Mouse (Mus musculus) MEL (cell line): Measurements from ENCODE around the gene Hsdl1. TPM values are rescaled to one million over a fixed set of nuclear protein-coding genes. Genes with fewer than 3 reads are reported as not detected.
A peak's percentile ranks its signal among the peaks of the same experiment; 100 is the strongest.

Source experiments
- DNase-seq: peaks from one replicate; pipeline ENCODE4 v3.0.0; 2011; ENCODE audit warnings: low read depth, low spot score
- H3K27ac ChIP-seq: 2 replicates; pipeline ENCODE4 v1.5.1; 2012; ENCODE audit warnings: low read depth, mild to moderate bottlenecking, control low read depth, low read length, moderate library complexity; ENCODE audit not compliant: control insufficient read depth
- H3K27me3 ChIP-seq, 2 experiments: fragments of 150-350 bp in 1 of 2; sonication (generic) in 1 of 2; 2 replicates each; pipeline ENCODE4 v1.6.1; 2012; ENCODE audit warnings: low read length in 2 of 2, mild to moderate bottlenecking in 2 of 2, improper control_type of control experiment in 1 of 2, moderate library complexity in 1 of 2; ENCODE audit not compliant: insufficient read depth in 2 of 2, control insufficient read depth in 1 of 2
- H3K36me3 ChIP-seq, 2 experiments: 2 replicates each; pipeline ENCODE4 v1.6.1; 2012 to 2014; ENCODE audit warnings: low read length in 2 of 2, improper control_type of control experiment in 1 of 2, inconsistent platforms in 1 of 2, mild to moderate bottlenecking in 1 of 2; ENCODE audit not compliant: insufficient read depth in 2 of 2, control insufficient read depth in 1 of 2
- H3K4me1 ChIP-seq, 2 experiments: fragments of 150-350 bp in 1 of 2; sonication (generic) in 1 of 2; 2 replicates each; pipeline ENCODE4 v1.6.1; 2012; ENCODE audit warnings: low read length in 2 of 2, improper control_type of control experiment in 1 of 2, mild to moderate bottlenecking in 1 of 2; ENCODE audit not compliant: insufficient read depth in 2 of 2, control insufficient read depth in 1 of 2
- H3K4me3 ChIP-seq, 2 experiments: fragments of 150-350 bp in 1 of 2; sonication (generic) in 1 of 2; 2 replicates each; pipeline ENCODE4 v1.5.1; 2012; ENCODE audit warnings: low read depth in 2 of 2, low read length in 2 of 2, mild to moderate bottlenecking in 2 of 2, moderate library complexity in 2 of 2, control low read depth in 1 of 2, improper control_type of control experiment in 1 of 2; ENCODE audit not compliant: control insufficient read depth in 1 of 2, insufficient read depth in 1 of 2
- H3K79me2 ChIP-seq: 2 replicates; pipeline ENCODE4 v1.6.1; 2012; ENCODE audit warnings: mild to moderate bottlenecking, low read length, moderate library complexity; ENCODE audit not compliant: control insufficient read depth, poor library complexity, insufficient read depth
- H3K9ac ChIP-seq: 2 replicates; pipeline ENCODE4 v1.6.1; 2012; ENCODE audit warnings: low read depth, mild to moderate bottlenecking, control low read depth, low read length, moderate library complexity; ENCODE audit not compliant: control insufficient read depth, poor library complexity, severe bottlenecking
- H3K9me3 ChIP-seq: fragments of 150-350 bp; sonication (generic); replicated peaks from 2 replicates; pipeline ENCODE4 v1.6.1; 2012; ENCODE audit warnings: mild to moderate bottlenecking, low read length, improper control_type of control experiment, moderate library complexity; ENCODE audit not compliant: insufficient read depth
- CTCF ChIP-seq, 3 experiments: IDR thresholded peaks in 2 of 3; conservative IDR thresholded peaks in 1 of 3; 2 replicates each; pipeline ENCODE4 v1.5.1; 2011 to 2012; ENCODE audit warnings: low read length in 3 of 3, low read depth in 2 of 3, mild to moderate bottlenecking in 2 of 3, improper control_type of control experiment in 1 of 3, inconsistent platforms in 1 of 3, mixed read lengths in 1 of 3, moderate library complexity in 1 of 3; ENCODE audit not compliant: control insufficient read depth in 1 of 3, insufficient read depth in 1 of 3, poor library complexity in 1 of 3, severe bottlenecking in 1 of 3
- E2F4 ChIP-seq: IDR thresholded peaks from 2 replicates; pipeline ENCODE4 v1.6.1; 2011; ENCODE audit warnings: low read depth, low read length, improper control_type of control experiment, borderline replicate concordance
- ELF1 ChIP-seq: IDR thresholded peaks from 2 replicates; pipeline ENCODE4 v1.6.1; 2014; ENCODE audit warnings: low read depth, mild to moderate bottlenecking, inconsistent platforms, low read length, improper control_type of control experiment, moderate library complexity
- EP300 ChIP-seq, 2 experiments: IDR thresholded peaks; 2 replicates each; pipeline ENCODE4 v1.6.1; 2011; ENCODE audit warnings: improper control_type of control experiment in 2 of 2, low read length in 2 of 2, low read depth in 1 of 2, mild to moderate bottlenecking in 1 of 2
- GATA1 ChIP-seq: IDR thresholded peaks from 2 replicates; pipeline ENCODE4 v1.6.1; 2011; ENCODE audit warnings: low read depth, low read length, improper control_type of control experiment
- MAFK ChIP-seq: IDR thresholded peaks from 2 replicates; pipeline ENCODE4 v1.6.1; 2011; ENCODE audit warnings: low read depth, mild to moderate bottlenecking, low read length, improper control_type of control experiment, borderline replicate concordance
- MAZ ChIP-seq: IDR thresholded peaks from 2 replicates; pipeline ENCODE4 v1.6.1; 2012; ENCODE audit warnings: low read depth, mild to moderate bottlenecking, inconsistent platforms, low read length, improper control_type of control experiment
- MXI1 ChIP-seq: IDR thresholded peaks from 2 replicates; pipeline ENCODE4 v1.6.1; 2011; ENCODE audit warnings: mild to moderate bottlenecking, low read depth, low read length, improper control_type of control experiment
- NELFE ChIP-seq: IDR thresholded peaks from 2 replicates; pipeline ENCODE4 v1.6.1; 2011; ENCODE audit warnings: low read depth, low read length, improper control_type of control experiment
- NRF1 ChIP-seq: IDR thresholded peaks from 2 replicates; pipeline ENCODE4 v1.6.1; 2014; ENCODE audit warnings: low read depth, mild to moderate bottlenecking, inconsistent platforms, low read length, improper control_type of control experiment, moderate library complexity; ENCODE audit not compliant: poor library complexity, insufficient read depth, severe bottlenecking
- RAD21 ChIP-seq: IDR thresholded peaks from 2 replicates; pipeline ENCODE4 v1.6.1; 2011; ENCODE audit warnings: mild to moderate bottlenecking, low read depth, low read length, improper control_type of control experiment
- RCOR1 ChIP-seq: IDR thresholded peaks from 2 replicates; pipeline ENCODE4 v1.6.1; 2012; ENCODE audit warnings: low read depth, mild to moderate bottlenecking, inconsistent platforms, low read length, improper control_type of control experiment
- TBP ChIP-seq: IDR thresholded peaks from 2 replicates; pipeline ENCODE4 v1.8.0; 2011; ENCODE audit warnings: low read depth, low read length, improper control_type of control experiment
- USF2 ChIP-seq, 2 experiments: IDR thresholded peaks; 2 replicates each; pipeline ENCODE4 v1.6.1; 2011 to 2012; ENCODE audit warnings: improper control_type of control experiment in 2 of 2, low read length in 2 of 2, borderline replicate concordance in 1 of 2, inconsistent platforms in 1 of 2, low read depth in 1 of 2, mild to moderate bottlenecking in 1 of 2; ENCODE audit not compliant: insufficient read depth in 1 of 2
- ZKSCAN1 ChIP-seq: IDR thresholded peaks from 2 replicates; pipeline ENCODE4 v1.6.1; 2012; ENCODE audit warnings: low read depth, mild to moderate bottlenecking, inconsistent platforms, low read length, improper control_type of control experiment, moderate library complexity
- ZMIZ1 ChIP-seq: IDR thresholded peaks from 2 replicates; pipeline ENCODE4 v1.6.1; 2012; ENCODE audit warnings: low read depth, mild to moderate bottlenecking, inconsistent platforms, low read length, improper control_type of control experiment, moderate library complexity
- polyA plus RNA-seq, 2 experiments: library from polyadenylated mRNA; stranded (reverse) in 1 of 2; unstranded in 1 of 2; fragments of >175 nt in 1 of 2; fragments of >200 nt in 1 of 2; gene quantifications; 2 replicates each; pipeline versions ENCODE4 v1.2.1 to v1.2.4; 2012; ENCODE audit warnings: low replicate concordance in 2 of 2, low read depth in 1 of 2; ENCODE audit not compliant: insufficient read length in 2 of 2, insufficient read depth in 1 of 2, missing spikeins in 1 of 2
- total RNA-seq: library from RNA; depleted of rRNA; stranded (reverse); fragments of 300-350 nt; gene quantifications from 2 replicates; pipeline ENCODE4 v1.2.3, GENCODE M21; 2012

The Hsdl1 gene
- total and polyA plus RNA-seq, 3 experiments: 29.4 to 46.3 (median 37.1) TPM

DNA sequence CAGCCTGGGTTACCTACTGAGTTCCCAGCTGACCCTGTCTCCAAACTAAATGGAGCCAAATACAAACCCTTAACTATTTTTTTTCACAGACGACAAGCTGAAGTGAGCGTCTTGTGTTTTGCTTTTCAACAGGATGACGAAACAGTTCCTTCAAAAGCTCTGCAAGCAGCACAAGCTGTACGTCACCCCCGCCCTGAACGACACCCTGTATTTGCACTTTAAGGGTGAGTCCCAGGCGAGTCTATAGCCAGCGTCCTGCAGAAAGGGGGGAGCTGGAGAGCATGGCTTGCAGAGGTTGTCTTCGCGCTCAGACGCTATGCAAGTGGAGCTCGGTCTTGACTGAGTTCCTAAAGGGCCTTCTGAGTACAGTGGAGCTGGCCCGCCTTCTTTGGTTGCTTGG lies 4.1 kb upstream of the Hsdl1 start:
- H3K79me2 ChIP-seq: peaks cover 7% of the 10 kb centered on the region
- H3K4me3 ChIP-seq: no peak overlapping the region
- peaks cover 0 to 12% of the 10 kb centered on the region in 2 experiments; a peak in 2 of 4 replicates for H3K36me3 ChIP-seq
- TF ChIP-seq NELFE (no peak), E2F4 (no peak), CTCF (IDR thresholded peaks at IDR 0.05 in 2 of 3, conservative IDR thresholded peaks at IDR 0.05 in 1 of 3; ENCODE audit: control insufficient read depth in 1 of 3, insufficient read depth in 1 of 3, low read depth in 2 of 3, low read length in 3 of 3, poor library complexity in 1 of 3, severe bottlenecking in 1 of 3) (no peak), NRF1 (no peak), USF2 (IDR thresholded peaks at IDR 0.05; ENCODE audit: borderline replicate concordance in 1 of 2, insufficient read depth in 1 of 2, low read depth in 1 of 2, low read length in 2 of 2) (no peak), GATA1 (no peak), MAFK (no peak), EP300 (IDR thresholded peaks at IDR 0.05; ENCODE audit: low read depth in 1 of 2, low read length in 2 of 2) (no peak), ELF1 (no peak)
- TF ChIP-seq, all 39 proteins: peak for 0
- Histone ChIP-seq H3K4me1 (peaks cover 13 to 14% of the 10 kb centered on the region in 2 experiments), H3K9ac (no peak overlapping the region), H3K27ac (no peak overlapping the region), H3K27me3 (no peaks in the 10 kb centered on the region), H3K9me3 (no peaks in the 10 kb centered on the region)
- DNase-seq: no peak

DNA sequence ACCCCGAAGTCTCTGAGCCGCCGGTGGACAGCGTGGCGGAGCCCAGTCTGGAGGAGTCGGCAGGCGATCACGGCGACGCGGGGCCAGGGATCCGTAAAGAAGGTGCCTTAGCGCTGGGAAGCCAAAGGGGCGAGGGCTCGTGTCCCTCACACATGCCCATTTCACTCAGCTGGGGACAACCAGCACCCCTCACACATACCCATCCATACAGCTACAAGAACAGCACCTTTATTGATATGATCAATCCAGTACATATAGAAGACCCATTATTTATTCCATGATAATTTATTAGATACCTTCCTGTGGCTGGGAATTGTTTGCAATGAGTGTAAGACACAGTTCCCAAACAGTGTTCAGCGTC lies 363 bp upstream of the Hsdl1 start:
- H3K4me1 ChIP-seq: peaks cover 9 to 15% of the 10 kb centered on the region in 2 experiments
- H3K9me3 ChIP-seq: no peaks in the 10 kb centered on the region
- no peak overlapping the region for H3K27ac ChIP-seq
- H3K36me3 ChIP-seq: peaks cover 0 to 8% of the 10 kb centered on the region in 2 experiments; a peak in 2 of 4 replicates
- TF ChIP-seq MAZ (no peak), RAD21 (no peak; the same call in 1 of the 2 replicates), TBP (no peak), ZKSCAN1 (no peak), CTCF (IDR thresholded peaks at IDR 0.05 in 2 of 3, conservative IDR thresholded peaks at IDR 0.05 in 1 of 3; ENCODE audit: control insufficient read depth in 1 of 3, insufficient read depth in 1 of 3, low read depth in 2 of 3, low read length in 3 of 3, poor library complexity in 1 of 3, severe bottlenecking in 1 of 3) (no peak), RCOR1 (no peak), ZMIZ1 (no peak), MXI1 (peak; percentile 26; the same call in 1 of the 2 replicates)
- H3K27me3 ChIP-seq: no peaks in the 10 kb centered on the region
- H3K9ac ChIP-seq: peak overlapping the region; percentile 86
- peaks cover 23% of the 10 kb centered on the region for H3K79me2 ChIP-seq
- H3K4me3 ChIP-seq: peak overlapping the region; percentile 85 to 88
- no peak for DNase-seq
